Mouse (Mus musculus) C2C12 (cell line): ENCODE data around the gene Cadm1. TPM values are rescaled to one million over a fixed set of nuclear protein-coding genes. Genes with fewer than 3 reads are reported as not detected.

Experiments used
- H3K27me3 ChIP-seq: one replicate; pipeline ENCODE4 v1.6.1; 2011; ENCODE audit not compliant: control insufficient read depth, insufficient read depth, insufficient read length
- H3K36me3 ChIP-seq: one replicate; pipeline ENCODE4 v1.6.1; 2011; ENCODE audit not compliant: control insufficient read depth, insufficient read depth
- H3K4me3 ChIP-seq: one replicate; pipeline ENCODE4 v1.5.1; 2011; ENCODE audit warnings: mild to moderate bottlenecking, control low read depth; ENCODE audit not compliant: poor library complexity, insufficient read depth, severe bottlenecking
- H3K79me2 ChIP-seq: one replicate; pipeline ENCODE4 v1.6.1; 2011; ENCODE audit not compliant: control insufficient read depth, insufficient read depth
- H3K79me3 ChIP-seq: one replicate; pipeline ENCODE4 v1.6.1; 2011; ENCODE audit warnings: low read depth, control low read depth
- H3ac ChIP-seq: one replicate; pipeline ENCODE3; 2011; ENCODE audit warnings: low read depth; ENCODE audit not compliant: control insufficient read depth, insufficient read length
- CEBPB ChIP-seq: IDR thresholded peaks from one replicate; pipeline ENCODE4 v1.6.1; 2011; ENCODE audit warnings: low read depth, mild to moderate bottlenecking, control low read depth, moderate library complexity
- CTCF ChIP-seq: IDR thresholded peaks from one replicate; pipeline ENCODE4 v1.5.1; 2011; ENCODE audit not compliant: control insufficient read depth, insufficient read depth, insufficient read length
- FOSL1 ChIP-seq: IDR thresholded peaks from one replicate; pipeline ENCODE4 v1.8.0; 2011; ENCODE audit warnings: mild to moderate bottlenecking, low read length; ENCODE audit not compliant: poor library complexity, insufficient read depth, severe bottlenecking
- MAX ChIP-seq: IDR thresholded peaks from one replicate; pipeline ENCODE4 v1.6.1; 2011; ENCODE audit warnings: mild to moderate bottlenecking, control low read depth
- MYOD1 ChIP-seq: IDR thresholded peaks from one replicate; pipeline ENCODE4 v1.6.1; 2011; ENCODE audit warnings: low read depth; ENCODE audit not compliant: control insufficient read depth, insufficient read length
- MYOG ChIP-seq: IDR thresholded peaks from one replicate; pipeline ENCODE4 v1.6.1; 2011; ENCODE audit not compliant: control insufficient read depth, insufficient read length; ENCODE audit errors: extremely low read depth
- USF1 ChIP-seq: IDR thresholded peaks from one replicate; pipeline ENCODE4 v1.6.1; 2011; ENCODE audit warnings: low read depth, mild to moderate bottlenecking, control low read depth, moderate library complexity
- polyA plus RNA-seq: library from polyadenylated mRNA; unstranded; fragments of >200 nt; fragmentation: generic; extraction: Trizol; gene quantifications from one replicate; pipeline ENCODE4 v1.2.1, GENCODE M21; 2012; ENCODE audit warnings: missing spikeins

The Cadm1 gene
- polyA plus RNA-seq, 1 experiment, result 41.8 TPM

DNA sequence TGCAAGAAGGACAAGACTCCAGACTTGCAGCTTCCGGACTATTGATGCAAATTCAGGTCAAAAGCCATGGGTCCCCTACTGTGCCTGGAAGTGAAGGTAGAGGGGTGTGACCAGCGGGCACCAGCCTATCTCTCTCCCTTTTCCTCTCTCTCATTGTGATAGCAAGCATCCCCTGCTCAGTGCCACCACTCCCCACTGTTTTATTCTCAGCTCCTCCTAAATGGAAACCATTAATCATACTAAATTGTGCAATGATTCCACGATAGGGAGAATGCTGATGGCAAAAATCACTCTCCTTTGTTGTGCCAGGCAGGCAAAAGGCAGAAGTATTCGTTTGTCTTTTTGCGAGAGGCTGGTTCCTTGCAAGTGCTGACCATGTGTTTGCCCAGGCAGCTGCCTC is 328.2 kb downstream of the Cadm1 start:
- Histone ChIP-seq H3K79me2 (no peaks in the 10 kb centered on the region), H3K4me3 (no peak overlapping the region), H3K27me3 (no peaks in the 10 kb centered on the region), H3K36me3 (no peaks in the 10 kb centered on the region), H3K79me3 (no peaks in the 10 kb centered on the region), H3ac (no peak overlapping the region)
- no peak for TF ChIP-seq CEBPB
- no peak for TF ChIP-seq MYOD1
- no peak for TF ChIP-seq CTCF
- no peak for TF ChIP-seq MYOG
- no peak for TF ChIP-seq FOSL1
- TF ChIP-seq MAX, result no peak
- TF ChIP-seq USF1, result no peak

DNA sequence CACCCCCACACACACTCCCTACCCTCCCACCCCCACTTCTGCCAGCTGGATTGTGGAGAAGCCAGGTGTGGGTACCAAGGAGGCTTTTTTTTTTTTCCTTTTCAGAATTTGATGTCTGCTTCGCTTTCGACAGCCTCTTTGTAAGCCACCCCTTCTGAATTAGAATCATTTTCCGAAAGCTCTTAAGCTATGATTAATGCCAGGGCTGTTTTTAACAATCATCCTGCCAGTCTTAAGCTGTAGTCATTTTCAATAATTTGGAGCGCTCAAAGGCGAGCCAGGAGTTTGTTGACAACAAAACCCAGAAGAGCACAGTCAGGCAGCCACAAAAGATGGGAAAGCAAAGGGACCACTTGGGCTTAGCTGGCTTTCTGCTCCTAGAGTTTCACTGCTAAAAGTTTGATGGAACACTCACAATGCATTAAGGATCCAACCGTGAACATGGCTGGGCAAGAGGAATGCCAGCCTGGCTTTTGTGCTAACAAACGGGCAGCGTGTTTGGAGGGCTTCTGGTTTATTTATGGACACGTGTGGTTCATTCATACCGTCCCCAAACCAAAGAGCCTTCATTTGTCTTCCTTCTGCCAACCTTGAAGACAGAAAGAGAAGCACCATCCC is 328.9 kb downstream of the Cadm1 start:
- TF ChIP-seq CEBPB (no peak), USF1 (no peak), MAX (no peak), MYOG (no peak), CTCF (no peak), FOSL1 (no peak), MYOD1 (no peak)
- Histone ChIP-seq H3K27me3 (no peaks in the 10 kb centered on the region), H3K36me3 (no peaks in the 10 kb centered on the region), H3K79me3 (no peaks in the 10 kb centered on the region), H3ac (no peak overlapping the region), H3K4me3 (no peak overlapping the region), H3K79me2 (no peaks in the 10 kb centered on the region)

DNA sequence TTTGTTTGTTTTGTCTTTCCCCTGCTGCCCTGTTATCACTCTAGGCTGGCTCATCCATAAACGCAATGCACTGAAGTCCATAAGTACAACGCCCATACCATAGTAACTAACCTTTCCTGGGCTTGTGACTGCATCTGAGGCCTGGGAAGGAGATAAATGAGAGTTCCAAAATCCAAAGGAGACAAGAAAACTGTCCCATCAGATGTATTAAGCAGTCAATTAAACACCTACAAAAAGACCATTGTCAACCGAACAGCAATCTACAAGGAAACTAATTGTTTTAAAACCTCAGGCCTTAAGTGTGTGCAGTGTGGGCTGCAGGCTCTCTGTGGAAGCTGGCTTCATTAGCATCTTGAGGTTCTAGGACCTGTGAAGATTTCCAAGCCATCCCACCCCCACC is 331.0 kb downstream of the Cadm1 start:
- Histone ChIP-seq H3K27me3 (no peaks in the 10 kb centered on the region), H3K79me3 (no peaks in the 10 kb centered on the region), H3K4me3 (no peak overlapping the region), H3K79me2 (no peaks in the 10 kb centered on the region), H3K36me3 (no peaks in the 10 kb centered on the region), H3ac (no peak overlapping the region)
- TF ChIP-seq CEBPB (no peak), USF1 (no peak), MYOD1 (no peak), FOSL1 (no peak), MYOG (no peak)

DNA sequence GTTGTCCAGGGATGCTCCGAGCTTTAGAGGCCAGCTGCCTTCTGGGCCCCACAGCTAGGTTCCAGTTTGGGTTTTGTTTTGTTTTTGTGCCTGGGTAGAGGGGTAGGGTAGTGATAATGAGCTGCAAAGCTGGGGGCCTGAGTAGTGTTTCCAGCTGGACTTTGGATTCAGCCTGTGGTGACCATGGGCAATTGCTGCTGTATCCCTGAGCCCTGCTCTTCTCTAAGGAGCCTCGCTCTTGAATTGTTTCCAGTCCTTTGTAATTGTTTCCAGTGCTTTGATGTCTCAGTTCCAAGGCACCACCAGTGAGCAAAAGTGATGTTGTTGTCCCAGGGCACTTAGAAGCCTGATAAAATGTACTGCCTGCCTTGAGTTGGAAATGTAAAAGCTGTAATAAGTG is 331.8 kb downstream of the Cadm1 start:
- Histone ChIP-seq H3K36me3 (no peaks in the 10 kb centered on the region), H3K79me3 (no peaks in the 10 kb centered on the region), H3K79me2 (no peaks in the 10 kb centered on the region), H3ac (no peak overlapping the region), H3K27me3 (no peaks in the 10 kb centered on the region), H3K4me3 (no peak overlapping the region)
- TF ChIP-seq CEBPB, result no peak
- TF ChIP-seq USF1, result no peak
- no peak for TF ChIP-seq CTCF
- TF ChIP-seq MYOD1, result no peak
- no peak for TF ChIP-seq FOSL1
- no peak for TF ChIP-seq MAX
- no peak for TF ChIP-seq MYOG

DNA sequence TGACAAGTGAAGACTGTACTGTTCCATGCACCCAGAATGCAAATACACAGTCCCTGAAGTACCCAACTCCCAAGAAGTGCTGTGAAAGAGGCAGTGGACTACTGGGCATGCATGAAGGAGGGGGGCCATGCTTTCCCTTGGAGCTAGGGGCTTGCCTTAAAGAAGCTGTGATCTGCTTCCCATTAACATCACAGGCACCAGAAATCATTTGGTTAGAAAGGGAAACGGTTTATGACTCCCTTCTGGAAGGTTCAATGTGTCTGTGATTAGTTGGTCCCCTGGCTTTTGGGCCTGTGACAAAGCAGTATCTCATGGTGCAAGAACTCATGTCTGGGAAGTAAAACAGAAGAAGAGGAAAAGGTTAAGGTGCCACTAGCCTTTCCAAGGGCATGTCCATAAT is 336.0 kb downstream of the Cadm1 start:
- Histone ChIP-seq H3K79me3 (no peaks in the 10 kb centered on the region), H3ac (no peak overlapping the region), H3K36me3 (no peaks in the 10 kb centered on the region), H3K79me2 (no peaks in the 10 kb centered on the region), H3K4me3 (no peak overlapping the region), H3K27me3 (no peaks in the 10 kb centered on the region)
- TF ChIP-seq CTCF (no peak), CEBPB (no peak)

DNA sequence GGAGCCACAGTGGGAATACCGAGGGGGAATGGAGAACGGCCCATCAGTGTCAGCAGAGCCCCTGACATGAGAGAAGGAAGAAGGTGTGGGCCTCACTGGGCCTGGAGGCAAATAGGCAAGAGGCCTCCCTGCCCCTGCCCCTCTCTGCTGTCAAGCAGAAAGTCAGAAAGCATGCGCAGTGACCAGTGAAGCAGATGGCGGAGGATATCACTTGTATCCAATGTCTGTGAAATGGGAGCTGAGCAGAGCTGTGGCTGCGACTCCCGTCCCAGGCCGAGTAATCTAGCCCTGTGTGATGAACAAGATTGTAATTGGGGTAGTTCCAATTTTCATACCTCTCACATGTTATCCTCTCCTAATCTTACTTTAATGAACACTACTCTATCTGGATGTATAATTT is 337.5 kb downstream of the Cadm1 start:
- Histone ChIP-seq H3K4me3 (no peak overlapping the region), H3K79me2 (no peaks in the 10 kb centered on the region), H3ac (no peak overlapping the region), H3K36me3 (no peaks in the 10 kb centered on the region), H3K27me3 (no peaks in the 10 kb centered on the region), H3K79me3 (no peaks in the 10 kb centered on the region)
- TF ChIP-seq CTCF, result no peak
- no peak for TF ChIP-seq FOSL1

DNA sequence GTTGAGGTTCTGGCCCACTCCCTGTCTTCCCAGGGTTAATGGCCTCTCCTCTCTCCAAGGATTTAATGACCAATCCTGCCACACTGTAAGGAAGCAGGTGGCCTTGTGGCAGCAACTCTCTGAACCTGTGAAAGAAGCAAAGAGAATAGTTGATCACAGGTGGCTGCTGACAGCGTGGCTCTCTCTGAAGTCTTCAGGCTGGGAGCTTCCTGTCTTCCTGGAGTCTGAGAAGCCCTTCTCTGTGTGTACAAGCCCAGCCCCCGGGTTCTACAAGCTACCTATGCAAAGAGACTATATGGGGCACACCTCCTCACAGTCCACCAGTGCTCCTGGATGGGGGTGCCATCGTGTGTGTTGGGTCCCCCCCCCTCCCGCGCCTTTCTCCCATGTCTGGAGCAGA is 339.7 kb downstream of the Cadm1 start:
- Histone ChIP-seq H3K36me3 (no peaks in the 10 kb centered on the region), H3ac (no peak overlapping the region), H3K27me3 (no peaks in the 10 kb centered on the region), H3K4me3 (no peak overlapping the region), H3K79me3 (no peaks in the 10 kb centered on the region), H3K79me2 (no peaks in the 10 kb centered on the region)
- TF ChIP-seq MYOG, result no peak
- no peak for TF ChIP-seq MYOD1
- no peak for TF ChIP-seq MAX
- no peak for TF ChIP-seq CEBPB
- no peak for TF ChIP-seq CTCF
- TF ChIP-seq USF1, result no peak
- no peak for TF ChIP-seq FOSL1
